Mouse (Mus musculus): ENCODE data around the gene Pik3ip1. TPM values are rescaled to one million over a fixed set of nuclear protein-coding genes. Genes with fewer than 3 reads are reported as not detected.

The Pik3ip1 gene
- polyA plus RNA-seq, 1 experiment from 2014 or later = 18.7 TPM

DNA sequence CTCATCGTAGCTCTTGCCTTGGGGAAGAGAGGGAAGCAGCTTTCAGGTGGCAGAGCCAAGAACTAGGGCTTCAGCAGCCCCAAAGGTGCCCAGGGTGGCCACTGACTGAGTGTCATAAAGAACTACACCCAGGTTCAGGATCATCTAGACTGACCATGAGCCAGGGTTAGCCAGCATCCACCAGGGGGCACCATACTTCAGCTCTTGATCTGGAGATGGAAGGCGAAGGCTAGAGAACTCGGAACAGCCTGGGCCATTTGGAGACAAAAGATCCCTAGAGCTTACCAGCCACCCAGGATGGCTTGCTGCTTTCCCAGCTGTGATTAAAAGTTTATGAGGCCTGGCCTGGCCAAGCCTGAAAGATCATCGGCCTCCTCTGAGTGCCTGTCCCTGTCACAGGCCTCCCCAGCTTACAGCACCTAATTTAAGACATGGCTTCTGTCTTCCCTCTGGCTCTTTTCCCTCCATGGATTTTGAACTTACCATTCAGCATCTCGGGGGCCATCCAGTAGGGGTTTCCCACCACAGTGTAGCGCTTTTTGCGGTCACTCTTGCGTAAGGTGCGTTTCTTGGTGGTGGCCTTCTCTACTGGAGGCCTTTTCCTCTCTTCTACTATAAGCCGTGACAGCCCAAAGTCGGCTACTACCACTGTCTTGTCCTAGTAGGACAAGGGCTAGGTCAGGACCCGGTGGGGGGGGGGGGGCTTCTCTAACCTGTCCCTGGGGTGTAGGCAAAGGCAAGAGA is 17.1 kb downstream of the Pik3ip1 start:
- no peaks in the 10 kb centered on the region for H3K9me3 ChIP-seq (replicated peaks)
- H3K27ac ChIP-seq = no peak overlapping the region
- no peak overlapping the region for H3K4me3 ChIP-seq
- H3K27me3 ChIP-seq = no peaks in the 10 kb centered on the region
- ATAC-seq = peak; percentile 75
- 57% methylated on average over 12 of the region's 12 CpGs for WGBS
- H3K4me2 ChIP-seq = no peak overlapping the region
- no peak overlapping the region for H3K9ac ChIP-seq
- H3K4me1 ChIP-seq = peaks cover 14% of the 10 kb centered on the region; the same call in 1 of the 2 replicates
- peaks cover 80% of the 10 kb centered on the region for H3K36me3 ChIP-seq (ENCODE audit: poor library complexity, severe bottlenecking)

DNA sequence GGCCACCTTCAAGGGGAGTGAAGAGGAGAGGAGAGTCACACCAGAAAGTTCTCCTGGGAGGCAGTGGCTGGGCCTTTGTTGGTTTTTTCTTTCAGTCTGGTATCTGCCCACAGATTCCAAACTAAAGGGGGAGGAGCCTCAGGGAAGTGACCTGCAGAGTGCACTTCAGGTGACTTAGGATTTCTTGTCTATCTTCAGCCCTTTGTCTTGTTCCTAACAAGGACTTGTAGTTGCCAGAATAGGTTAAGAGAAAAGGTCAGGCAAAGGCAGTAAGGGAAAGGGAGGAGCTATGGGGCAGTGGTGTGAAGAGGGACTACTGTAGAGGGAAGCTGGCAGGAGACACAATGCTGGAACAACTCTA is 17.6 kb downstream of the Pik3ip1 start:
- H3K4me1 ChIP-seq = peaks cover 14% of the 10 kb centered on the region; the same call in 1 of the 2 replicates
- H3K9me3 ChIP-seq (replicated peaks) = no peaks in the 10 kb centered on the region
- H3K36me3 ChIP-seq (ENCODE audit: poor library complexity, severe bottlenecking) = peaks cover 80% of the 10 kb centered on the region
- H3K4me2 ChIP-seq = no peak overlapping the region
- H3K27ac ChIP-seq = no peak overlapping the region
- no peak for ATAC-seq
- H3K27me3 ChIP-seq = no peaks in the 10 kb centered on the region
- H3K4me3 ChIP-seq = no peak overlapping the region
- no peak overlapping the region for H3K9ac ChIP-seq

DNA sequence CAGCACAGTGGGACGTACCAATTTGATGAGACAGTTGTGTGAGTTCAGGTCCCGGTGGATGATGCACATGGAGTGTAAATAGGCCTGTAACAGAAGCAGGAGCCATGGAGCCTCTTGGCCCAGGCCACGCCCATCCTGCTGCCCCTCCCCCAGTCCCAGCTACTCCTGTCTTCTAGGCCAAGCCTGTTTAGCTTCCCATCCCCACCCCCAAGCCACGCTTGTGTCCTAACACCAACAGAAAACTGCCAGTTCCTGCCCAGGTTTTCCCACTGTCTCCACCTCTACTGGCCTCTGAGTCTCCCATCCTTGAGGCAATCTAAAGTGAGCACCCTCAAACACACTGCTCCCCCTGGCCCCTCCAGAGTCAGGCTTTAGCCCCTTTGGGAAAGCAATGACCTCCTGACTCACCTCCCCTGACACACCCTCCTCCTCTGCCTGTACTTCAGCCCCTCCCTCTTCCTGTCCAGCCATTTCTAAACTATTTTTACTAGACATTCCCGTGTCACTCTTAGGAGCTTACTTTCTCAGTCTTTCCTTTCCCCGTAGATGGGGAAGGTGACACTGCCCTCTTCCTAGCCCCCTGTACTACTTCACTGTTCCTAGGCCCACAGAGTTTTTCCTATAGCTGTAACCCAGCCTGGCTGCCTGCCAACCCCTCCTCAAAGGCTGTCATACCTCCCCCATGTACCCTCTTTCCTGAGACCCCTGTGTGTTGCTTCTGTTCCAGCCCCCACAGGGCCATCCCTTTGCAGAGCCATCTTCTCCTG is 18.6 kb downstream of the Pik3ip1 start:
- Histone ChIP-seq H3K27ac (no peak overlapping the region), H3K4me3 (no peak overlapping the region), H3K4me2 (no peak overlapping the region), H3K9ac (no peak overlapping the region), H3K9me3 (replicated peaks) (no peaks in the 10 kb centered on the region), H3K4me1 (peaks cover 14% of the 10 kb centered on the region; the same call in 1 of the 2 replicates), H3K36me3 (ENCODE audit: poor library complexity, severe bottlenecking) (peaks cover 80% of the 10 kb centered on the region), H3K27me3 (no peaks in the 10 kb centered on the region)
- 55% methylated on average over 5 of the region's 6 CpGs for WGBS
- ATAC-seq = no peak

DNA sequence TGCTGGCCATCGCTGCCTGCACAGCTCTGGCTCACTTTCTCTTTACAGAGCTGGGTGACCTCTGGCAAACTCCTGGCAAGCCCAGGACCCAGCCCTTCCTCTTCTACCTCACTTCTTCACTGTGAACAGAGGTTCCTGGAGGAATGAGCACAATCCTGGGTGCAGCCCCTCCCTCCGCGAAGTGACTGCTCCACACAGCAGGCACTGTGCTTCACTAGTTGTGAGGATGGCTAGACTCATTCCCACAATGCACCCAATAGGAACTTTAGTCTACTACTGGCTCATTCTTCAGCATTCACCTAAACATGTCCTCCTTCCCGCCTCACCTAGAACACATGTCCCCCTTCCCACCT is 19.1 kb downstream of the Pik3ip1 start:
- H3K27ac ChIP-seq = no peak overlapping the region
- H3K4me3 ChIP-seq = no peak overlapping the region
- no peak for ATAC-seq
- H3K36me3 ChIP-seq (ENCODE audit: poor library complexity, severe bottlenecking) = peaks cover 80% of the 10 kb centered on the region
- H3K9ac ChIP-seq = no peak overlapping the region
- no peaks in the 10 kb centered on the region for H3K9me3 ChIP-seq (replicated peaks)
- H3K27me3 ChIP-seq = no peaks in the 10 kb centered on the region
- no peak overlapping the region for H3K4me2 ChIP-seq
- WGBS = 82% methylated on average over 4 of the region's 4 CpGs
- peaks cover 14% of the 10 kb centered on the region; the same call in 1 of the 2 replicates for H3K4me1 ChIP-seq

DNA sequence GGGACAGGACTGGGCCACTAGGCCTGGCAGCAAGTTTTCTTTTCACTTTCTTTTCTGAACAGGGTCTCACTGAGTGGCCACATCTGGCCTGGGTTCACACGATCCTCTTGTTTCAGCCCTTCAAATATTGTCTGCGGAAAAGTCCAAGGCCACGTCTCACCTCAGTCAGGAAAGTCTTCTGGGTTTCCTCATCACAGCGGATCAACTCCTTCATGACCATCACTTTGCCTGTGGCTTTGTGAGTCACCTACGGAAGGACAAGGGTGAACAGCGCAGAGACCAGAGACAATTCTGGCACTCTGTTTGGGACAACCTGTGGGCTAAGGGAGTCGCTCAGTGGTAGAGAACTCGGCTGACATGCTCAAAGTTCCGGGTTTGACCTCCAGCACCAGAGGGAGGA is 21.9 kb downstream of the Pik3ip1 start:
- peaks cover 71% of the 10 kb centered on the region for H3K36me3 ChIP-seq (ENCODE audit: poor library complexity, severe bottlenecking)

DNA sequence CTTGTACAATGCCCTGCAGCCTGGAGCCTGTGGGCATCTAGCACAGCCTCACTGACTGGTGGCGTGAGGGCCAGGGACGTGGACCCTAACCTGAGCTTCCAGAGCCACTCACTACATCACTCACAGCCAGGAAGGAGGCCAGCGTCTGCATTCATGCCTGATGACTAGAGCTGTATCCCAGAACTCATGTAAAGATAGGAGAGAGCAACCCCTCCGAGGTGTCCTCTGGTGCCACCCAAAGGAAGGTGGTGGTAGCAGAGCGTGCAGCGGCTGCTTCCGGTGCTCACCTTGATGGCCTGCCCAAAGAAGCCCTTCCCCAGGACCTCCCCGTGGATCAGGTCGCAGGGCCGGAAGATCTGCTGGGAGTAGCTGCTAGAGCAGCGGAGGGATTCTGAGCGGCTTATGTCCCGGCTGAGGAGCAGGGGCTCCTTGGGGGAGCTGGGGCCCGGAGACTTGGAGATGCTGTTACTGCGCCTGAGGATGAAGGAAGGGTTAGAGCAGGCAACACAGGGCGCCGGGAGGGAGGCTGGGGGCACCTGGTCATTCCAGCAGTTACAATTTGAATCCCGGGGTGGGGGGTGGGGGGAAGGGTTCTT is 22.9 kb downstream of the Pik3ip1 start:
- Histone ChIP-seq H3K4me2 (no peak overlapping the region), H3K9ac (no peak overlapping the region), H3K4me1 (peaks cover 11% of the 10 kb centered on the region; the same call in 1 of the 2 replicates), H3K36me3 (ENCODE audit: poor library complexity, severe bottlenecking) (peaks cover 75% of the 10 kb centered on the region), H3K4me3 (no peak overlapping the region), H3K27me3 (no peaks in the 10 kb centered on the region), H3K27ac (no peak overlapping the region), H3K9me3 (replicated peaks) (no peaks in the 10 kb centered on the region)
- no peak for ATAC-seq
- WGBS = 45% methylated on average over 18 of the region's 18 CpGs

More for the DNA sequence above, 21.9 kb downstream of the Pik3ip1 start:
- Histone ChIP-seq H3K4me2 (no peak overlapping the region), H3K27ac (no peak overlapping the region), H3K27me3 (no peaks in the 10 kb centered on the region), H3K4me3 (no peak overlapping the region), H3K9me3 (replicated peaks) (no peaks in the 10 kb centered on the region), H3K9ac (no peak overlapping the region), H3K4me1 (peaks cover 14% of the 10 kb centered on the region; the same call in 1 of the 2 replicates)
- no peak for ATAC-seq
- whole genome bisulfite sequencing = 91% methylated on average over 9 of the region's 9 CpGs

DNA sequence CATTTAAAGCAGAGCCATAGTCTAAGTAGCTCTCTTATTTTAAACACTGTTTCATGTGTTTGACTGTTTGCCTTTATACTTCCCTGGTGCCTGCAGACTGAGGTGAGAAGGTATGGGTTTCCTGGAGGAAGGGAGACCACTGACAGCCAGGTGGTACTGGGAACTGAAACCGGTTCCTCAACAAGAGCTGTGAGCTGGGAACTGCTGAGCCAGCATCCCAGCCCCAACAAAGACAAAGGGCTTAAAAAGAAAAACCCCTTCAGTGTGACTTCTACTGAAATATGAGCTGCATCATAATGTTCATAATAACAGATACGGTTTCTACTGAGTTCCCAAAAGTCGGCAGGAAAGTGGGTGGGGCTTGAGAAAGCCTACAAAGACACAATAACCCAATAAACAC is 32.7 kb downstream of the Pik3ip1 start:
- H3K4me3 ChIP-seq = no peak overlapping the region
- no peak overlapping the region for H3K4me2 ChIP-seq
- ATAC-seq = no peak
- H3K9ac ChIP-seq = no peak overlapping the region
- no peak overlapping the region for H3K27ac ChIP-seq
- 88% methylated on average over 3 of the region's 3 CpGs for WGBS
- peaks cover 39% of the 10 kb centered on the region for H3K36me3 ChIP-seq (ENCODE audit: poor library complexity, severe bottlenecking)
- H3K9me3 ChIP-seq (replicated peaks) = peaks cover 4% of the 10 kb centered on the region; the same call in 1 of the 2 replicates
- no peaks in the 10 kb centered on the region for H3K4me1 ChIP-seq
- no peaks in the 10 kb centered on the region for H3K27me3 ChIP-seq

DNA sequence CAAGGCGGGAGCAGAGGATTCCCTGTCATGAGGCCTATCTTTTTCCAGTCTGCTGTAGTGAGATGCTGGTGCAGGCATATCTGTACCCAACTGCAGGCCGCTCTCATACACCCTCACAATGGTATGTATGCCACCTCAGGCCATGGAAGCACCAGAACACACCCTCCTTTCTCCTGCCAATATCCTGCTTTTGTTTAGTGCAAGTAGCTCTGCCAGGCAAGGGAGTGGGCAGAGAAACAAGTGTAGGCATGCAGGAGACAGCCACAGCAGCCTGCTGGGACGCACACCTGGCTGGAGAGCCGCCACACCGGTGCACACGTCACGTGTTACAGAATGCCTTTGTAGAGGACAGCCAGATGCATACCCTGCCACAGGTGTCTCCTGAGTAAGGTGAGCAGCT is 36.2 kb downstream of the Pik3ip1 start:
- Histone ChIP-seq H3K27ac (no peak overlapping the region), H3K4me2 (no peak overlapping the region), H3K36me3 (ENCODE audit: poor library complexity, severe bottlenecking) (peaks cover 11% of the 10 kb centered on the region; the same call in 1 of the 2 replicates), H3K9me3 (replicated peaks) (peaks cover 4% of the 10 kb centered on the region; the same call in 1 of the 2 replicates), H3K4me3 (no peak overlapping the region), H3K9ac (no peak overlapping the region), H3K27me3 (no peaks in the 10 kb centered on the region), H3K4me1 (peaks cover 24% of the 10 kb centered on the region)
- whole genome bisulfite sequencing = 92% methylated on average over 7 of the region's 7 CpGs
- ATAC-seq = no peak

DNA sequence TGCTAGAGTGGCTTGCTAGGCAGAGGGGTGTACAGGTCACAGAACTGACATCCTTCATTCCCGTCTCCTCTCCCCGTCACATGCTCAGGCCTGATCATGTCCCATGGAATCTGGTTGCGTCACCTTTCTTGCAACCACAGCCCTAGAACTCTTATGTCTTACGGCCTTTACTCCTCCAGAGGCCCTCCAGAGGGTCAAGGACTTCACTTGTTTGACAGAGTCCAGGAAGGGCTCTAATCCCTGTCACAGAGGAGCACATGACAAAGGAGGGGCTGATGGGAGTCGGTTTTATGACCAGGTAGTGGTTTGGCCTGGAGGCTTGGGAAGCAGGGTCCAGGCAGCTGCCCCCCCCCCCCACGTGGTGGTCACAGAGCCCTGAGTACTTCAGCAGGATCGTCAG is 38.8 kb downstream of the Pik3ip1 start:
- Histone ChIP-seq H3K36me3 (ENCODE audit: poor library complexity, severe bottlenecking) (no peaks in the 10 kb centered on the region), H3K4me1 (peaks cover 43% of the 10 kb centered on the region), H3K4me3 (no peak overlapping the region), H3K4me2 (peak overlapping the region; percentile 82), H3K9ac (peak overlapping the region; percentile 35; the same call in 1 of the 2 replicates), H3K27ac (no peak overlapping the region), H3K27me3 (no peaks in the 10 kb centered on the region), H3K9me3 (replicated peaks) (no peaks in the 10 kb centered on the region)
- no peak for ATAC-seq
- 65% methylated on average over 7 of the region's 7 CpGs for WGBS

DNA sequence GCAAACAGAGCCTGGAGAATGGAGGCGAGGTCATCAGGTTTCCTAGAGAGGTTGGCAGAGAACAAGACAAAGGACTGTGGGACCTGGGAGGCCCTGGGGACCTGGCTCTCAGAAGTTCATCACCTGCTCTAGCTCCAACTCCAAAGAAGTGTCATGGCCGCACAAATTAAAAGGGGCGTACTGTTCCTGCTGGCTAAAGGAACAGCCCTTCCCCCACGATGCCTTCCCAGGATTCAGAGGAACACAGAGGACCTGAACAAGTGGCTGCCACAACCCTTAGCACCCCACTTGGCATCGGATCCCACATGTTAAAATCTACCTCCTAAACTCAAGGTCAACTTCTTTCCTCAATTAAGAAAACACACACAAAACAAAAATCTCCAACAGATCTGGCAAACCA is 39.2 kb downstream of the Pik3ip1 start:
- Histone ChIP-seq H3K27me3 (no peaks in the 10 kb centered on the region), H3K4me3 (peak overlapping the region; percentile 64; the same call in 1 of the 2 replicates), H3K4me1 (peaks cover 47% of the 10 kb centered on the region), H3K9me3 (replicated peaks) (no peaks in the 10 kb centered on the region), H3K27ac (no peak overlapping the region), H3K4me2 (peak overlapping the region; percentile 82), H3K36me3 (ENCODE audit: poor library complexity, severe bottlenecking) (no peaks in the 10 kb centered on the region), H3K9ac (no peak overlapping the region)
- WGBS = 78% methylated on average over 5 of the region's 5 CpGs
- no peak for ATAC-seq

DNA sequence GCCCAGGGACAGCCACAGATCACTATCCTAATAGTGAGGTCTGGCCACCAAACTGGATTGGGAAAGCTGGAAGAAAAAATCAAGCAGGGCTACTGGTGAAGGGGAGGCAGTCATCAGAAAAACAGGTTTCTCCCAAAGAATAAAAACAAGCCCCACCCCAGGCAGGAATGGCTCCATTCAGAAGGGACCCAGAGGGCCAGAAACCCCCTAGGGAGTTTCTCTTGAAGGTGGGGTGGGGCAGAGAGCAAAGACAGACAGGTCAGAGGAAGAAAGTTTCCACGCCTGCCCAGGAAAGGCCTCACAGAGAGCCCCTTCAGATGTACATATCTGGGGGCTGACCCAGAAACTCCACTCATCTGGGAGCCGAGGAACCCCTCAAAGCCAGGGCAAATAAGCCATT is 40.0 kb downstream of the Pik3ip1 start:
- Histone ChIP-seq H3K27me3 (no peaks in the 10 kb centered on the region), H3K9ac (peak overlapping the region; percentile 84), H3K9me3 (replicated peaks) (no peaks in the 10 kb centered on the region), H3K36me3 (ENCODE audit: poor library complexity, severe bottlenecking) (no peaks in the 10 kb centered on the region), H3K4me3 (peak overlapping the region; percentile 64), H3K4me2 (peak overlapping the region; percentile 82), H3K27ac (no peak overlapping the region), H3K4me1 (peaks cover 52% of the 10 kb centered on the region)
- 76% methylated on average over 2 of the region's 2 CpGs for WGBS
- no peak for ATAC-seq

DNA sequence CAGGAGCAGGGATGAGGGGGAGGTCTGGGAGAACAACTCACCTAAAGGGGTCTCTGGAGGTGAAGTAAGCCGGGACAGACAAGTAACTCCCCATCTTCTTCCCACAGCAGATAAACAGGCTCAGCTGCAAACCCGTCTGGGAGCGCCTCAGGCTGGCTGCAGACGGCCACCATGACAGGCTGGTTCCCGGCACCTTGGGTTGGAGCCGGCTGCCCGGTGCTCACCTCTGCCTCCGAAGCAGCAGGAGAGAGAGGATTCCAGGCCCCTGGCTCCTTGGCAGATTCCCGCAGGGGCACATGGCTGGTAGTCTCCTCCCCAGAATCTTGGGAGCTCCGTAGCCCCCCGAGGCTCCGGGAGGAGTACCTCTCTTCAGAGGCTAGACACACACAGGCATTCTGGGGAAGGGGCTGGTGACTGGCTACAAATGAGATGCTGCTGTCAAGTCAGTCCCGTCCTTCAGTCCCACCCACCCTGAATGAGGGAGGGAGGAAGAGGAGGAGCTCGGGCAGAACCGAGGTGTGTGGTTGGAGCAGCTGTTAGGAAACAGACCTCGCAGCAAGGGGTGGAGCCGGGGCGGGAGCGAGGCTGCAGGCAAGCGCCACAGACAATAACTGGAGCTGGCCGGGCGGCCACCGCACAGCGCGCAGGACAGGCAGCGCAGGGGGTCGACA is 40.9 kb downstream of the Pik3ip1 start:
- H3K4me1 ChIP-seq = peaks cover 52% of the 10 kb centered on the region
- no peaks in the 10 kb centered on the region for H3K9me3 ChIP-seq (replicated peaks)
- 3% methylated on average over 27 of the region's 27 CpGs for WGBS
- H3K36me3 ChIP-seq (ENCODE audit: poor library complexity, severe bottlenecking) = no peaks in the 10 kb centered on the region
- no peaks in the 10 kb centered on the region for H3K27me3 ChIP-seq
- peak overlapping the region; percentile 82 for H3K4me2 ChIP-seq
- H3K9ac ChIP-seq = peak overlapping the region; percentile 84
- peak overlapping the region; percentile 89 for H3K27ac ChIP-seq
- ATAC-seq = peak; percentile 97
- peak overlapping the region; percentile 64 for H3K4me3 ChIP-seq

Data from forebrain, embryonic 13.5 days (tissue).